Mouse (Mus musculus) monocyte, adult 5-6 weeks (primary cell): Measurements from ENCODE around the gene Fam3a. TPM values are rescaled to one million over a fixed set of nuclear protein-coding genes. Genes with fewer than 3 reads are reported as not detected.
A peak's percentile ranks its signal among the peaks of the same experiment; 100 is the strongest.

ENCODE experiments used
- ATAC-seq: fragments of 153-309, 156-312 bp; replicated peaks from 2 replicates; pipeline ENCODE4 v1.8.0; 2017; ENCODE audit warnings: mild to moderate bottlenecking; ENCODE audit not compliant: low TSS enrichment, insufficient number of reproducible peaks, severe bottlenecking, poor library complexity, low FRiP score
- total RNA-seq: library from RNA; stranded (forward); fragments of 200-1000, 200-491, 200-594 nt; gene quantifications from 3 replicates; pipeline ENCODE4 v1.2.3, GENCODE M21; 2017

Fam3a gene
- total RNA-seq, 1 experiment from 2014 or later, result 10.5 TPM

DNA sequence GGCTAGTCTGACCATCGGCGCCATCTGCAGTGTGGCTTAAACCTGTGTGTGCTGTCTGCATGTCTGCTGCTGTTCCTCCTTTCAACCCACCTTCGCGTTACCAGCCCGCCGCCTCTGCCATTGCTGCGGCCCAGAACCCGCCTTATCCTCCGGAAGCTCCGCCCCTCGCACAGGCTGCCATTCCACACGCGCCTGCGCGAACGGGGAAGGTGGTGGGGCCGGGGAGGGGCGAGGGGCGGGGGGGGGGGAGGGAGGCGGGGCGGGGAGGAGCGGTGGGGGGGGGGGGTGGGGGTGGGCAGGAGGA, 39.7 kb downstream of the Fam3a start, which contains the start of gene Lage3:
Gene Lage3, minus strand, starts transcription at position 152 of the 304 bp plus-strand sequence.
- ATAC-seq, result peak; percentile 87

GRCm38 (mm10) chrX:74352645-74353466, 40.2 kb downstream of the Fam3a start:
- no peak for ATAC-seq

Other genes starting within 250 kb of the Fam3a start
- gene Tex28, start 225.4 kb downstream of the Fam3a start, total RNA-seq, result not detected in 3 replicates
- not detected in 3 replicates for gene Tktl1, start 216.0 kb downstream of the Fam3a start, total RNA-seq
- gene Flna, start 143.5 kb downstream of the Fam3a start, total RNA-seq, result 2,023 to 2,748 TPM (median 2,149 TPM) in 3 replicates
- 85.3 to 98.0 TPM (median 91.4 TPM) in 3 replicates for gene Emd, start 138.6 kb downstream of the Fam3a start, total RNA-seq
- gene Rpl10, start 122.5 kb downstream of the Fam3a start, total RNA-seq, result 1,229 to 1,534 TPM (median 1,358 TPM) in 3 replicates
- 59.4 to 103 TPM (median 69.3 TPM) in 3 replicates for gene Taz, start 111.4 kb downstream of the Fam3a start, total RNA-seq
- gene Dnase1l1, start 110.9 kb downstream of the Fam3a start, total RNA-seq, result 46.0 to 56.4 TPM (median 56.0 TPM) in 3 replicates
- gene Atp6ap1, start 96.2 kb downstream of the Fam3a start, total RNA-seq, result 286 to 398 TPM (median 345 TPM) in 3 replicates
- gene Gdi1, start 88.3 kb downstream of the Fam3a start, total RNA-seq, result 87.9 to 106 TPM (median 93.3 TPM) in 3 replicates
- gene Fam50a, start 80.2 kb downstream of the Fam3a start, total RNA-seq, result 83.1 to 120 TPM (median 87.7 TPM) in 3 replicates
- gene Plxna3, start 64.2 kb downstream of the Fam3a start, total RNA-seq, result 0.19 to 0.78 TPM (median 0.21 TPM) in 3 replicates
- 6.7 to 12.1 TPM (median 11.1 TPM) in 3 replicates for gene Lage3, start 39.7 kb downstream of the Fam3a start, total RNA-seq
- 3.6 to 12.2 TPM (median 10.0 TPM) in 3 replicates for gene Ubl4a, start 20.1 kb downstream of the Fam3a start, total RNA-seq
- gene Slc10a3, start 19.9 kb downstream of the Fam3a start, total RNA-seq, result 11.6 to 17.2 TPM (median 13.4 TPM) in 3 replicates
- 26.2 to 51.9 TPM (median 31.9 TPM) in 3 replicates for gene Ikbkg, start within 50 bp of the Fam3a start, total RNA-seq
- 120 to 126 TPM (median 124 TPM) in 3 replicates for gene G6pdx, start 35.9 kb upstream of the Fam3a start, total RNA-seq
- gene Gm6880, start 88.1 kb upstream of the Fam3a start, total RNA-seq, result not detected in 3 replicates
- gene Olfr1326-ps1, start 181.6 kb upstream of the Fam3a start, total RNA-seq, result not detected in 3 replicates
- gene Olfr1325, start 199.4 kb upstream of the Fam3a start, total RNA-seq, result not detected in 3 replicates